Mouse (Mus musculus): Measurements from ENCODE around the gene Otud3.

The Otud3 gene

DNA sequence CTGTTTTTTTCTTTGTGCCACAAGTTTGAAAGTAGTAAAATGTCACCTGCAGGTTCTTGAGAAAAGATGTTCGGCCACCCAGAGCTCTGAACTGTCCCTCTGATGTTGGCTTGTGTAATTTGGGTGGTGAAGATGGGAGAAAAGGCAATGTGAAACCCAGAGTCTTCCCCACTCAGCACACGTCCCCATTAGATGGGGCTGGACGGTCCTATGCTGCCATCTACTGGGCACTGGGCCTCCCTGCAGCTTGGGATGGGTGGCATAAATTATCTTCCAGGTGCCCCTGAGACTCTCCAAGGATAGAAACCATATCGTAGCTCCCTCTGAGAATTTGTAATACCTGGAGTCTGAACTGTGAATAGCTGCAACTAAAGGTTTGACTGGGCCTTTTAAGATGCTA lies 62.3 kb downstream of the Otud3 start:
- peak; percentile 72 for DNase-seq (ENCODE audit: low read depth, low spot score)

Measured in retina, postnatal 7 days (tissue).